Mouse (Mus musculus): ENCODE results near the gene Urah.
A peak's percentile ranks its signal among the peaks of the same experiment; 100 is the strongest.

Gene Urah

DNA sequence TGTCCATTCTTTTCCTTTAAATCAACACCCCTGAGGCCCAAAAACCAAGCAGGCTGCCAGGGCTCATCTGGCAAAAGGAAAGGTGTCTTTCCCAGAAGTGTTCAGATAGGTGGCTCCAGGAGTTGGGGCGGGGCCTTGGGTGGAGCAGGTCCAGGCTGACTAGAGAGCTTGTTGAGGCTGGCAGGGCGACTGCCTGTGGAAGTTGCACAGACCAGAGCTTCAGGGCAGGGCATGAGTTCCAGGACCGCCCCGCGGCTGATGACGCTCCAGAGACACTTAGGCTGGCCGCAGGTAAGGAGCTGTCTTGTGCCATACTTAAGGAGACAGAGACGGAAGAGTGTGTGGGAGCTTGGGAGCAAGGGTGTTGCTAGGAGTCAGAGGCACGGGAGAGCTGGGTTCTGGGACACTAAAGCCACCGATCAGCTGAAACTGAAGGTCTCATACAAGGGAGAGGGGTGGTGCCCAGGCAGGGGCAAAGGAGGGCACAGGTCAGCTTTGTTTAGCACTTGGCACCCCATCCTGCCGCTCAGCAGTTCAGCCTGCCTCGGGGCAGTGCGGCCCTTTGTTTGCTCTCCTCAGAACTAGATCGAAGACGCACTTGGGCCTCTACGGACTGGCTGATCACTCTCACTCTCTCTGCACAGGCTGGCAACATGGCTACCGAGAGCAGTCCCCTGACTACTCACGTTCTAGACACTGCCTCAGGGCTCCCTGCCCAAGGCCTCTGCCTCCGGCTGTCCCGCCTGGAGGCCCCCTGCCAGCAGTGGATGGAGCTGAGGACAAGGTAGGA lies at the start of gene Urah:
Gene Urah, plus strand, starts transcription at position 51 of the 790 bp plus-strand sequence.
- peak in 1 of 2 experiments; percentile 35 for DNase-seq

GRCm38 (mm10) chr7:140787406-140788052 lies 47.3 kb upstream of the Urah start, which contains the start of gene Syce1:
Syce1 (minus strand) TSS chr7:140787852.
- no peak for DNase-seq

DNA sequence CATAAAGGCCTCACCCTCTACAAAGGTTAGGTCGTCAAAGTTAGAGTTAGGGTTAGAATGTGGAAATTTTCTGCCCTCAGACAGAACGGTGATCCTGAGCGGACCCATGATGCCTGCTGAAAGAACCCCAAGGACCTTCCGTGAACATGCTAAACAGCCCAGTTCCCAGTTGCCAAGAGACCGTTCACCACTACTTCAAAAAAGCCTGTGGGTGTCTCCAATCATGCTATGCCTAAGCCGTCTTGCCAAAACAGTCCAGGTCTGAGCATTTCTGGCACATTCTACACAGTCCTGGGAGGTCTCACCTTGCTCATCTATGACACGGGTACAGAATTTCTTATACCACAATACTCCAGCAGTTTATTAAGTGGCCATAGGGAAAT lies 46.8 kb upstream of the Urah start:
- DNase-seq = no peak

DNA sequence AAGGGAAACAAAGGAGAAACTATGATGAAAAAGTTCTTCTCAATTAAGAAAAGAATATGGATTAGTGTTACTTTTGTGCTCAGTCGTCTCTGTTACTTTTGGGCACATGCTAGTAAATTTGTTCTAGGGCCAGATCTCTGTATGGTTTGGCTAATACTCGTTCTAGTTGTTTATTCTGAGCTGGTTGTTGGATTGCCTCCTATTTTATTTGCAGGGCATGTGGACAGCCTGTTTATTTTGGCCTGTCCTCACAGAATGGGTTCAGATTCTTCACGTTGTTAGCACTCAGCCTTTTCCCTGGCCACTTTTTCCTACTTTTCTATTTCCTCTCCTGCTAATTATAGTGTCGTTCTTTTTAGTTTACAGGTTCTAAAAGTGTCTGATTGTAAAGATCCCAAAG lies 41.3 kb upstream of the Urah start:
- no peak for DNase-seq

- no peak for DNase-seq
These were observed 37.2 kb upstream of the Urah start for GRCm38 (mm10) chr7:140797619-140798018.

DNA sequence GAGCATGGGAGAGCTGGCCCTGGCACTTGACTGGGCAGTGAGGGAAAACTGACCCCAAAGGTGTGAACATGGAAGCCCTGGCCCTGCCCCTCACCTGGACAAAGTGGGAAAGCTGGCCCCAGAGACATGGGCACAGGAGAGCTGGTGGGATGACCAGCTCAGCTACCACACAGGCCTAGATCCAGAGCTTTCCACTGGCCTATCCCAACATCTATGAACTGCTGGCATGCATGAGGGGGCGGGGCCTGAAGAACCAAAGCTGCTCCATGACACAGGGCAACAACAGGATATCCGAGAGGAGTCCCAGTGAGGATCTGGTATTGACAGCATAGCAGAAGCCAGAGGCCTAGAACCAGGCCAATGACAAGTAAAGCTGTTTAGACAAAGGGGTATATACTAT lies 36.6 kb upstream of the Urah start:
- no peak for DNase-seq

DNA sequence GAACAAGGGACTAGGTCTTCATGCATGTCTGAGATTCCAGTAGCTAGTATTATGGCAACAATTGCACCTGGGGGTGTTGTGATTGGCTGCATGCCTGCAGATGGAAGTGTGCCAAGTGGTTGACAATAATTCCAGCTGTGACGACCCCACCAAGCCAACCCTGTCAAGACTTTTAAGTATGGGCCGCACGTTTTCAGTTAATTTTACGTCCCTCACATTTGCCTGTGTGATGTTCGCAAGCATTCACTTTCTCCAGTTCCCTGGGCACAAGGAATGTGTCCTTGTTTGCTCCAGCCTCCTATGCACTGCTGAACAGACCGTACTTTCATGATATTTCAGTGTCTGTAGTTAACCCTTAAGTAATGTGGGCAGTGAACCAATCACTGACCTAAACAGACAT lies 32.2 kb upstream of the Urah start:
- no peak for DNase-seq

GRCm38 (mm10) chr7:140805704-140806103 lies 29.1 kb upstream of the Urah start:
- peak; percentile 50 for DNase-seq

- DNase-seq = no peak
These were observed 24.3 kb upstream of the Urah start for GRCm38 (mm10) chr7:140810496-140810895.

GRCm38 (mm10) chr7:140811714-140812113 lies 23.1 kb upstream of the Urah start:
- peak in 1 of 2 experiments; percentile 35 for DNase-seq

- DNase-seq = no peak
These were observed 22.0 kb upstream of the Urah start for GRCm38 (mm10) chr7:140812850-140813249.

GRCm38 (mm10) chr7:140820173-140820572 lies 14.6 kb upstream of the Urah start:
- DNase-seq = peak; percentile 43 to 50

- peak; percentile 14 to 39 for DNase-seq
These were observed 13.5 kb upstream of the Urah start for GRCm38 (mm10) chr7:140821305-140821652.

- peak; percentile 91 to 96 for DNase-seq
These were observed 13.0 kb upstream of the Urah start, which contains the start of gene Zfp941 for GRCm38 (mm10) chr7:140821653-140822329. Zfp941 (minus strand) TSS chr7:140822178.

DNA sequence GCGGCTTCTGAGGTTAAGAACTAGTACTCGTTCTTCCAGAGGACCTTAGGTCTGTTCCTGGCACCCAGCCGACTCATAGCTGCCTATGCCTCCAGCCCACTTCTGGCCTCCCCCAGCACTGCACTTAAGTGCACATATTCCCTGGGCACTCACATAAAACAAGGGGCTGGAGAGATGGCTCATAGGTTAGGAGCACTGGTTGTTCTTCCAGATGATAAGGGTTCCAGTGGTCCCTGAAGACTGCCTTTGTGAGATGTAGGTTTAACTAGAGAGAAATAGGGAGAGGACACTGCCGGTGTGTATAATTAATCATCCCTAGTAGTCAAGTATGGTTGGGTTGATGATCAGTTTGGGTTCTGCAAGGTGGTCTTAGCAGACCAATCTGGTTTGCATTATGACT lies 12.1 kb upstream of the Urah start:
- DNase-seq = no peak

GRCm38 (mm10) chr7:140828171-140828881 lies 6.5 kb upstream of the Urah start:
- DNase-seq = peak; percentile 73 to 80

- no peak for DNase-seq
These were observed 3.4 kb upstream of the Urah start for GRCm38 (mm10) chr7:140831447-140831846.

DNA sequence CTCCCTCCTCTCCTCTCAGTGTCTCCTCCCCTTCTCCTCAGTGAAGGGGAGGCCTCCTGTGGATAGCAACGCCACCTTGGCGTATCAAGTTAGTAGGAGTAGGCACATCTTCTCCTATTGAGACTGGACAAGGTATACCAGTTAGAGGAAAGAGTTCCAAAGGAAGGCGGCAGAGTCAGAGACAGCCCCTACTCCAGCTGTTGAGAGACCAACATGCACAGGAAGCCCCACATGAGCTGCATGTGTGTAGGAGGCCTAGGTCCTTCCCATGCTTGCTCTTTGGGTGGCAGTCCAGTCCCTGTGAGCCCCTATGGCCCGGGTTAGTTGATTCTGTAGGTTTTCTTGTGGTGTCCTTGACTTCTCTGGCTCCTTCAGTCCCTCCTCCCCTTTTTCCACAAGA lies 1.5 kb upstream of the Urah start:
- DNase-seq = no peak

GRCm38 (mm10) chr7:140835758-140836087 lies 905 bp downstream of the Urah start:
- no peak for DNase-seq

DNA sequence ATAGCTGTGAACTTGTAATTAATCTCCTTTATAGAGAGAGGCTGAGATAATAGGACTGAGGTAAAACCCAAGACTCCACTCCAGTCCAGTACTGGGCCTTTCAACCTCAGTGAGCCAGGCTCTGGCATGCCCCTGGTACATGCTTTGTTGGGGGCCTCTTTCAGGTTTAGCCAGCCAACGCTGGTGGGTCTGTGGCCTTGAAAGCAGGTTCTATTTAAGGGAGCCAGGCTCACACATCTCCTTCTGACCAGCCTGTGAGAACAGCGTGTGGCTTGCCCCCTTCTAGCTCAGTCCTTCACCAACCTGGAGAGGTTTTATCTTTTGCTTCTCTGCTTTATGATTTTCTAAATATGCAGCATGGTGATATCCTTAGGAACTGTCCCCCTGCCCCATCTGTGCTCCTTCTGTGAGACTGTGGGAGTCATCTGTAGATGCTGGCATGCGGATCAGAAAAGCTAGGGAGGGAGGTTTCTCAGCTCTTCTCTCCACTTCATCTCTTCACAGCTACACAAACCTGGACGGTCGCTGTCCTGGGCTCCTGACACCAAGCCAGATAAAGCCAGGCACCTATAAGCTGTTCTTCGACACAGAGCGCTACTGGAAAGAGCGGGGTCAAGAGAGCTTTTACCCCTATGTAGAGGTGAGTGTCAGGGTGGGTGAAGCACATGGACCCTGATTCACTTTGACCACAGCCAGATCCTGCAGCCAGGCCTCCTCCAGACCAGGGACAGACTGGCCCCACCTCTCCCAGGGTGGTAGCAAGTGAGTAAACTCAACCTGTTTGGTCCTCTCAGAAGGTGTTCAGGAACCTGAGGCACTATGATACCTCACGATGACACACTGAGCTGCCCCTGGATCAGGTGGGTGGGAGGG lies 1.7 kb downstream of the Urah start:
- DNase-seq = no peak

GRCm38 (mm10) chr7:140839556-140839955 lies 4.7 kb downstream of the Urah start:
- no peak for DNase-seq
